Mouse (Mus musculus) Patski (cell line): ENCODE measurements around the gene Mat1a. TPM values are rescaled to one million over a fixed set of nuclear protein-coding genes. Genes with fewer than 3 reads are reported as not detected.
A peak's percentile ranks its signal among the peaks of the same experiment; 100 is the strongest.

Experiments used
- ATAC-seq: fragments of 100-300 bp; one replicate; pipeline ENCODE4 v1.8.0; 2021
- CTCF ChIA-PET: fragments of 350-600 bp; sonication (Branson Sonifier 250); formaldehyde crosslinking; loops from one replicate; lab custom pipeline; 2022; ENCODE audit warnings: inconsistent platforms; lab: Charles Lee
- POLR2A ChIA-PET: fragments of 350-600 bp; sonication (Branson Sonifier 250); formaldehyde crosslinking; loops from one replicate; lab custom pipeline; 2022; ENCODE audit warnings: antibody characterized with exemption, inconsistent platforms; lab: Charles Lee
- DNase-seq: peaks from one replicate; pipeline ENCODE4 v3.0.0-alpha.2; 2011; ENCODE audit warnings: low read depth, low spot score
- H3K27me3 ChIP-seq: fragments of 371-371 bp; one replicate; pipeline ENCODE4 v1.5.1; 2021
- CTCF ChIP-seq: fragments of 100-300 bp; IDR thresholded peaks from one replicate; pipeline ENCODE4 v1.5.1; 2021
- in situ Hi-C: fragments of 300-500 bp; cut with MboI; formaldehyde crosslinking; loops from 3 replicates; pipeline ENCODE4 v1.11.1; 2018; ENCODE audit warnings: low pct_unique_long_range_greater_than_20kb, mixed read lengths
- polyA plus RNA-seq: library from polyadenylated mRNA; unstranded; gene quantifications from one replicate; pipeline ENCODE4 v1.2.3, GENCODE M21; 2021

Gene Mat1a
- not detected for polyA plus RNA-seq

DNA sequence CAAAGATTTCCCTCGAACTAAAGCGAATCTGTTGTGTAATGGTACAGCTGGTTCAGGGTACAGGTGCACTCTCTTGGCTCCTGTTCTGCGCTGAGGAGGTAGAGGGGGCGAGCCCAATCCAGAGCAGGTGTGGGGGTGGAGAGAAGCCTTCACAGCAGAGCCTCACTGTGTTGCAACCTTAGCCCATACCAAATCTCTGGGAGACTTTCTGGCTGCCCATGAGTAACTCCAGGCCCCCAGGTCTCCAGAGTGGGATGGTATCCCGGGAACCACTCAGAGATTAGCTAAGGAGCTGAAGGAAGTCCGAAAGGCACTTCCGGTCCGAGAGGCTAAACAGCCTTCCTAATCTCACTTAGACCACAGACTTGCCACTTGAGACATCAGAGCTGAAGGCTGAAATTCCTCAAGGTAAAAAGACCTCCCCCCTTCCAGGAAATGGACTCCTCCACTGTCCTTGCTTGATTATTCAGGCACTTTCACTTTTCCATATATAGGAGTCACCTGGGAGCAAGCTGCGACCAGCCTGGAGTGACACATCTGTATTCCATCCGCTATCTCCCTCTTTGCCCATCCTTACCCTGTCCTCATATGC lies at the start of gene Mat1a:
Mat1a (plus strand) TSS at position 183 of the 592 bp plus-strand sequence.
- DNase-seq (no peak), ATAC-seq (no peak)
- ChIA-PET CTCF (interaction anchor here (2.4 kb wide), 1 partner anchor 11 kb away, joined by 7 read pairs; no protein-coding TSS in a partner anchor), POLR2A (interaction anchor here (0.6 kb wide), 1 partner anchor 420 kb away, joined by 4 read pairs; no protein-coding TSS in a partner anchor)
- in situ Hi-C loops: no loop called here
- H3K27me3 ChIP-seq: peaks cover 57% of the 10 kb centered on the region
- TF ChIP-seq CTCF: no peak

DNA sequence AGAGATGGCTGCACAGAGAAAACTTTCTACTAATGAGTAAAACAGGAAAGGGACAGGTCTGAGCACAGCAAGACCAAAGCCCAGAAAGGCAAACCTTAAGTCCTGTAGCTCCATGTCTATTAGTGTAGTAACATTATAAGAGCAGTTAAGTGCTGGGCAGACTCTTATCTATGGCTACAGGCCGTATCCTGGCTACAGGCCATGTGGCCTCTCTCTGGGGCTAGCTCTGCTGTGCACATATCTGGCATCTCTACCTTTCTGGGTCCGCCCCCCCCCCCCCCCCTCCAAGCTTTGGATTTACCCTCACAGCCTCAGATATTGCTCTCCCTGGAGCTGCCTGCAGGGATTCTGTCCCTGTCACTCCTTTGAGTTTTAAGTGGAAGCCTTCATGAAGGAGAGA lies 39.7 kb upstream of the Mat1a start:
- in situ Hi-C loops: no loop called here
- ChIA-PET POLR2A (no interaction called here), CTCF (interaction anchor here (2.3 kb wide), 1 partner anchor 13 kb away, joined by 7 read pairs; no protein-coding TSS in a partner anchor)
- ATAC-seq (no peak), DNase-seq (no peak)
- H3K27me3 ChIP-seq: peaks cover 8% of the 10 kb centered on the region
- TF ChIP-seq CTCF: no peak

GRCm38 (mm10) chr14:41066416-41066815 lies 38.4 kb upstream of the Mat1a start:
- ATAC-seq: no peak
- no peak for DNase-seq
- TF ChIP-seq CTCF: no peak
- in situ Hi-C loops: no loop called here
- ChIA-PET POLR2A (no interaction called here), CTCF (interaction anchor here (2.3 kb wide), 1 partner anchor 14 kb away, joined by 7 read pairs; no protein-coding TSS in a partner anchor)
- H3K27me3 ChIP-seq: peaks cover 10% of the 10 kb centered on the region

- in situ Hi-C loops: no loop called here
- ChIA-PET POLR2A (no interaction called here), CTCF (no interaction called here)
- peaks cover 17% of the 10 kb centered on the region for H3K27me3 ChIP-seq
- TF ChIP-seq CTCF: no peak
- no peak for DNase-seq
- ATAC-seq: no peak
Observed at GRCm38 (mm10) chr14:41069108-41069507, 35.7 kb upstream of the Mat1a start, which contains the start of gene Dydc2. Gene Dydc2 (minus strand): TSS chr14:41069208.

GRCm38 (mm10) chr14:41070343-41070742 lies 34.5 kb upstream of the Mat1a start:
- in situ Hi-C loops: no loop called here
- ATAC-seq: no peak
- DNase-seq: no peak
- H3K27me3 ChIP-seq: peaks cover 26% of the 10 kb centered on the region
- ChIA-PET CTCF (interaction anchor here (1.1 to 1.5 kb wide), 2 partner anchors 8 to 20 kb away, joined by 3 to 4 read pairs; no protein-coding TSS in a partner anchor), POLR2A (no interaction called here)
- TF ChIP-seq CTCF: no peak

- no peak for ATAC-seq
- TF ChIP-seq CTCF: no peak
- in situ Hi-C loops: no loop called here
- H3K27me3 ChIP-seq: peaks cover 27% of the 10 kb centered on the region
- no peak for DNase-seq
- ChIA-PET POLR2A (no interaction called here), CTCF (no interaction called here)
Observed at GRCm38 (mm10) chr14:41072229-41072943, 32.4 kb upstream of the Mat1a start, which contains the start of gene Dydc1. Gene Dydc1 (plus strand): TSS chr14:41072911.

- no peak for TF ChIP-seq CTCF
- ATAC-seq (no peak), DNase-seq (no peak)
- ChIA-PET POLR2A (no interaction called here), CTCF (no interaction called here)
- H3K27me3 ChIP-seq: peaks cover 29% of the 10 kb centered on the region
- in situ Hi-C loops: no loop called here
Observed at GRCm38 (mm10) chr14:41072944-41073275, 31.9 kb upstream of the Mat1a start.

GRCm38 (mm10) chr14:41082408-41082807 lies 22.4 kb upstream of the Mat1a start:
- POLR2A ChIA-PET: no interaction called here
- ATAC-seq: no peak
- in situ Hi-C loops: no loop called here
- peaks cover 60% of the 10 kb centered on the region for H3K27me3 ChIP-seq
- TF ChIP-seq CTCF: no peak
- no peak for DNase-seq
- CTCF ChIA-PET: interaction anchor here (1.1 kb wide), 1 partner anchor 8 kb away, joined by 3 read pairs; no protein-coding TSS in a partner anchor

DNA sequence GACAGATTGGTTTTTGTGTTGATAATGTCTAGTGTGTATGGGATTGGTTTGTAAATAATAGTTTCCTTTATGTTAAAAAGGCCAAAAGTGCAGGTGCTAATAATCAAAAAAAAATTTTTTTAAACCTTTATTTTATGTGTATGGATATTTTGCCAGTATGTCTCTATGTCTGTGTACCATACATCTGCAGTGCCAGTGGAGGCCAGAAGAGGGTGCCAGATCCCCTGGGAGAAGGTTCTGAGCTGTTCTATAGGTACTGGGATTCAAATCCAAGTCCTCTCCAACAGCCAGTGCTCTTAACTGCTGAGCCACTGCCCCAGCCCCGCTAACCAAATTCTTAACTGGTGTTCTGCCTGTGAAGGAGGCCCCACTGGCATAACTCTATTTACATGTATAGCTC lies 17.3 kb upstream of the Mat1a start:
- DNase-seq: no peak
- in situ Hi-C loops: no loop called here
- peaks cover 48% of the 10 kb centered on the region for H3K27me3 ChIP-seq
- peak; percentile 50 for TF ChIP-seq CTCF
- ChIA-PET POLR2A (no interaction called here), CTCF (interaction anchor here (1.4 kb wide), 1 partner anchor 9 kb away, joined by 3 read pairs; no protein-coding TSS in a partner anchor)
- ATAC-seq: no peak

- peak; percentile 69 for TF ChIP-seq CTCF
- peaks cover 48% of the 10 kb centered on the region for H3K27me3 ChIP-seq
- ChIA-PET POLR2A (interaction anchor here (0.6 kb wide), 1 partner anchor 396 kb away, joined by 5 read pairs; no protein-coding TSS in a partner anchor), CTCF (interaction anchor here (1.0 to 2.8 kb wide), 5 partner anchors 8 to 72 kb away, joined by 3 to 8 read pairs (median 6); no protein-coding TSS in a partner anchor)
- no peak for ATAC-seq
- in situ Hi-C loops: loop anchor here (5.0 kb wide), 1 partner anchor 72 kb away; no protein-coding TSS in a partner anchor
- no peak for DNase-seq
Observed at GRCm38 (mm10) chr14:41090777-41091176, 14.1 kb upstream of the Mat1a start.
